Mouse (Mus musculus): ENCODE measurements around the gene Mlc1. TPM values are rescaled to one million over a fixed set of nuclear protein-coding genes. Genes with fewer than 3 reads are reported as not detected.

The Mlc1 gene
- total and polyA plus RNA-seq, 2 experiments = not detected

DNA sequence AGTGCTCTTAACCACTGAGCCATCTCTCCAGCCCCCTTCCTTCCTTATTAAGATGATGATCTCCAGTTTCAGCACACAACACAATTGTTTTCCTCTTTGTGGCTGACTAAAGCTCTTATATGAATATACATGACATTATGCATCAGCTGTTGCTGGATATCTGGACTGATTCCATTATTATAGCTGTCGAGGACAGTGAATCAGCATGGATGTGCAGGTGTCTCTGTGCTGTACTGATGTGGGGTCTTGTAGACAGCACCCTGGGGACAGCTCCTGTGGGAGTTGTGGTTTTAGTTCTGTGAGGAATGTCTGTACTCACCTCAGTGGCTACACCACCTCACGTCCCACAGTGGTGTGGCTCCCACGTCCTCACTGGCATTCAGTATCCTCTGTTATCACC is 22.4 kb upstream of the Mlc1 start:
- Histone ChIP-seq H3K36me3 (ENCODE audit: control insufficient read depth, insufficient read depth, low read length) (no peaks in the 10 kb centered on the region), H3K4me1 (ENCODE audit: control insufficient read depth, insufficient read depth, low read length) (no peaks in the 10 kb centered on the region), H3K79me2 (ENCODE audit: control insufficient read depth, insufficient read depth, low read length) (no peaks in the 10 kb centered on the region), H3K9ac (ENCODE audit: low read depth, low read length) (no peak overlapping the region), H3K4me3 (ENCODE audit: insufficient read depth, low read depth, low read length) (no peak overlapping the region), H3K27ac (replicated peaks; ENCODE audit: insufficient read depth, low read depth, low read length) (no peak overlapping the region), H3K27me3 (ENCODE audit: control insufficient read depth, insufficient read depth, low read length) (no peaks in the 10 kb centered on the region)
- no peak for DNase-seq (ENCODE audit: extremely low read depth, low read depth, low spot score)
- no peak for TF ChIP-seq CTCF (IDR thresholded peaks at IDR 0.05; ENCODE audit: low read depth, low read length)
- TF ChIP-seq POLR2A (IDR thresholded peaks at IDR 0.05; ENCODE audit: extremely low read depth, insufficient read depth, low read length) = no peak
- WGBS = 86% methylated on average over 3 of the region's 3 CpGs

GRCm38 (mm10) chr15:89000367-89000766 is 21.6 kb upstream of the Mlc1 start:
- no peaks in the 10 kb centered on the region for H3K4me1 ChIP-seq (ENCODE audit: control insufficient read depth, insufficient read depth, low read length)
- 50% methylated on average over 2 of the region's 2 CpGs for WGBS
- TF ChIP-seq POLR2A (IDR thresholded peaks at IDR 0.05; ENCODE audit: extremely low read depth, insufficient read depth, low read length) (no peak), CTCF (IDR thresholded peaks at IDR 0.05; ENCODE audit: low read depth, low read length) (no peak)
- no peak overlapping the region for H3K27ac ChIP-seq (replicated peaks; ENCODE audit: insufficient read depth, low read depth, low read length)
- H3K27me3 ChIP-seq (ENCODE audit: control insufficient read depth, insufficient read depth, low read length) = no peaks in the 10 kb centered on the region
- H3K9ac ChIP-seq (ENCODE audit: low read depth, low read length) = no peak overlapping the region
- no peaks in the 10 kb centered on the region for H3K36me3 ChIP-seq (ENCODE audit: control insufficient read depth, insufficient read depth, low read length)
- H3K4me3 ChIP-seq (ENCODE audit: insufficient read depth, low read depth, low read length) = no peak overlapping the region
- no peaks in the 10 kb centered on the region for H3K79me2 ChIP-seq (ENCODE audit: control insufficient read depth, insufficient read depth, low read length)
- DNase-seq (ENCODE audit: extremely low read depth, low read depth, low spot score) = no peak

DNA sequence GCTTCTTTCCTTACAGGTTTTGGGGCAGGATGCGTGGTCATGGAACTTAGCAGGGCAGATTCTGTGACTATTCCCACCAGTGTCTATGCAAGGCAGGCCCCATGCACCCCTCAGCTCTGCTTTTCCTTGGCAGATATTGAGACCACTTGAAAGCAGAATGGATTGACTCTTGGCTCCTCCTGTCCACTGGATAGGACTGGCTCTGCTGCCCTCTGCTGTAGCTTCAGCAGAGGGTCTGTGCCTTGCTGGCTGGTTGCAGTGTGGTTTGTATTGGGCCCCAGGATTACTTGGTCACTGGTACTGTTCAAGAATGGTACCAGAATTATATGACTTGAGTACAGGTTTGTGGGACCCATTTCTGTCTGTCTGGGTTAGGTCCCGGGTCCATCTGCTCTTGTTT is 20.3 kb upstream of the Mlc1 start:
- TF ChIP-seq CTCF (IDR thresholded peaks at IDR 0.05; ENCODE audit: low read depth, low read length) = peak; percentile 67
- TF ChIP-seq POLR2A (IDR thresholded peaks at IDR 0.05; ENCODE audit: extremely low read depth, insufficient read depth, low read length) = no peak
- Histone ChIP-seq H3K9ac (ENCODE audit: low read depth, low read length) (no peak overlapping the region), H3K36me3 (ENCODE audit: control insufficient read depth, insufficient read depth, low read length) (no peaks in the 10 kb centered on the region), H3K4me3 (ENCODE audit: insufficient read depth, low read depth, low read length) (no peak overlapping the region), H3K79me2 (ENCODE audit: control insufficient read depth, insufficient read depth, low read length) (no peaks in the 10 kb centered on the region), H3K27me3 (ENCODE audit: control insufficient read depth, insufficient read depth, low read length) (no peaks in the 10 kb centered on the region), H3K27ac (replicated peaks; ENCODE audit: insufficient read depth, low read depth, low read length) (no peak overlapping the region), H3K4me1 (ENCODE audit: control insufficient read depth, insufficient read depth, low read length) (no peaks in the 10 kb centered on the region)
- 71% methylated on average over 2 of the region's 2 CpGs for WGBS
- DNase-seq (ENCODE audit: extremely low read depth, low read depth, low spot score) = peak; percentile 5

DNA sequence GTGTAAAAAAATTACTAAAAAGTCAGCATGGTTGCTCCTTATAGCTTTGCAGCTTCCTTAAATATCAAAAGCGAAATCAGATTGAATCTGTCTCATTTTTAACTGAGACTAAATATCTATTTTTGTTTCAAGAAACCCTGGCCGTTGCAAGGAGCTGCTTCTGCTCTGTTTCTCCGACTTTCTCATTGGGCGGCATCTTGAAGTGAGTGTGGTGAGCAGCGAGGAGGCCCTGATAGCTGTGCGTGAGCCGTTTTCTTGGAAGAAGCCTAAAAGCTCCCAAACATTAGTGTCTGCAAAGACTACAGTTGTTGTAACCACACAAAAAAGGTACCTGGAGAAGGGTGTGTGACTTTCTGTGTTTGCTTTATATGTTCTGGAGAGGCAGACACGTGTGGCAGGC is 19.8 kb upstream of the Mlc1 start:
- no peak overlapping the region for H3K27ac ChIP-seq (replicated peaks; ENCODE audit: insufficient read depth, low read depth, low read length)
- no peak overlapping the region for H3K4me3 ChIP-seq (ENCODE audit: insufficient read depth, low read depth, low read length)
- no peaks in the 10 kb centered on the region for H3K36me3 ChIP-seq (ENCODE audit: control insufficient read depth, insufficient read depth, low read length)
- no peak for DNase-seq (ENCODE audit: extremely low read depth, low read depth, low spot score)
- no peaks in the 10 kb centered on the region for H3K79me2 ChIP-seq (ENCODE audit: control insufficient read depth, insufficient read depth, low read length)
- no peaks in the 10 kb centered on the region for H3K27me3 ChIP-seq (ENCODE audit: control insufficient read depth, insufficient read depth, low read length)
- no peaks in the 10 kb centered on the region for H3K4me1 ChIP-seq (ENCODE audit: control insufficient read depth, insufficient read depth, low read length)
- 80% methylated on average over 8 of the region's 8 CpGs for WGBS
- TF ChIP-seq POLR2A (IDR thresholded peaks at IDR 0.05; ENCODE audit: extremely low read depth, insufficient read depth, low read length) (no peak), CTCF (IDR thresholded peaks at IDR 0.05; ENCODE audit: low read depth, low read length) (no peak)
- H3K9ac ChIP-seq (ENCODE audit: low read depth, low read length) = no peak overlapping the region

GRCm38 (mm10) chr15:88989236-88989635 is 10.4 kb upstream of the Mlc1 start:
- Histone ChIP-seq H3K4me1 (ENCODE audit: control insufficient read depth, insufficient read depth, low read length) (peaks cover 1% of the 10 kb centered on the region), H3K79me2 (ENCODE audit: control insufficient read depth, insufficient read depth, low read length) (no peaks in the 10 kb centered on the region), H3K9ac (ENCODE audit: low read depth, low read length) (no peak overlapping the region), H3K27ac (replicated peaks; ENCODE audit: insufficient read depth, low read depth, low read length) (no peak overlapping the region), H3K4me3 (ENCODE audit: insufficient read depth, low read depth, low read length) (no peak overlapping the region), H3K36me3 (ENCODE audit: control insufficient read depth, insufficient read depth, low read length) (no peaks in the 10 kb centered on the region), H3K27me3 (ENCODE audit: control insufficient read depth, insufficient read depth, low read length) (no peaks in the 10 kb centered on the region)
- no peak for DNase-seq (ENCODE audit: extremely low read depth, low read depth, low spot score)
- WGBS = 28% methylated on average over 2 of the region's 2 CpGs
- TF ChIP-seq POLR2A (IDR thresholded peaks at IDR 0.05; ENCODE audit: extremely low read depth, insufficient read depth, low read length) (no peak), CTCF (IDR thresholded peaks at IDR 0.05; ENCODE audit: low read depth, low read length) (no peak)

- 91% methylated on average over 31 of the region's 31 CpGs for WGBS
- TF ChIP-seq POLR2A (IDR thresholded peaks at IDR 0.05; ENCODE audit: extremely low read depth, insufficient read depth, low read length) (no peak), CTCF (IDR thresholded peaks at IDR 0.05; ENCODE audit: low read depth, low read length) (no peak)
- Histone ChIP-seq H3K4me3 (ENCODE audit: insufficient read depth, low read depth, low read length) (no peak within 1 kb of the TSS), H3K4me1 (ENCODE audit: control insufficient read depth, insufficient read depth, low read length) (no peaks in the 10 kb centered on the region), H3K27ac (replicated peaks; ENCODE audit: insufficient read depth, low read depth, low read length) (no peak within 1 kb of the TSS), H3K27me3 (ENCODE audit: control insufficient read depth, insufficient read depth, low read length) (no peaks in the 10 kb centered on the region), H3K79me2 (ENCODE audit: control insufficient read depth, insufficient read depth, low read length) (no peaks in the 10 kb centered on the region), H3K9ac (ENCODE audit: low read depth, low read length) (no peak within 1 kb of the TSS), H3K36me3 (ENCODE audit: control insufficient read depth, insufficient read depth, low read length) (no peaks in the 10 kb centered on the region)
- no peak for DNase-seq (ENCODE audit: extremely low read depth, low read depth, low spot score)
Observed at GRCm38 (mm10) chr15:88982534-88983079, 3.8 kb upstream of the Mlc1 start, which contains the start of gene Mov10l1. Gene Mov10l1 (plus strand): TSS chr15:88982909.

Data from liver, adult 2 months (tissue).